Mouse (Mus musculus) hindbrain, embryonic 12.5 days (tissue): ENCODE measurements around the gene Bod1l. TPM values are rescaled to one million over a fixed set of nuclear protein-coding genes. Genes with fewer than 3 reads are reported as not detected.
A peak's percentile ranks its signal among the peaks of the same experiment; 100 is the strongest.

Experiments used
- ATAC-seq: fragments of 200-750 bp; cut with Nextera tagmentation; 2 replicates; pipeline ENCODE4 v1.8.0; 2017; ENCODE audit warnings: moderate TSS enrichment; ENCODE audit not compliant: low FRiP score
- H3K27ac ChIP-seq: fragments of 300-500 bp; sonication (generic); 2 replicates; pipeline ENCODE4 v1.5.1; 2016; ENCODE audit warnings: mild to moderate bottlenecking
- H3K27me3 ChIP-seq: fragments of 300-500 bp; sonication (generic); 2 replicates; pipeline ENCODE4 v1.6.1; 2016; ENCODE audit warnings: mild to moderate bottlenecking
- H3K36me3 ChIP-seq: fragments of 300-500 bp; sonication (generic); 2 replicates; pipeline ENCODE4 v1.6.1; 2016; ENCODE audit warnings: mild to moderate bottlenecking
- H3K4me1 ChIP-seq: fragments of 300-500 bp; sonication (generic); 2 replicates; pipeline ENCODE4 v1.6.1; 2016
- H3K4me2 ChIP-seq: fragments of 300-500 bp; sonication (generic); replicated peaks from 2 replicates; pipeline ENCODE4 v1.6.1; 2016; ENCODE audit warnings: mild to moderate bottlenecking
- H3K4me3 ChIP-seq: fragments of 300-500 bp; sonication (generic); 2 replicates; pipeline ENCODE4 v1.5.1; 2016; ENCODE audit warnings: mild to moderate bottlenecking
- H3K9ac ChIP-seq: fragments of 300-500 bp; sonication (generic); 2 replicates; pipeline ENCODE4 v1.6.1; 2016; ENCODE audit warnings: mild to moderate bottlenecking, moderate library complexity
- H3K9me3 ChIP-seq: fragments of 300-500 bp; sonication (generic); replicated peaks from 2 replicates; pipeline ENCODE4 v1.6.1; 2016; ENCODE audit warnings: mild to moderate bottlenecking
- WGBS: fragments of 180-500 bp; shearing (Covaris S2); methylation state at CpG from one replicate; pipeline ENCODE4 v1.1.7; 2016; 5-methylcytosine and 5-hydroxymethylcytosine counted together
- polyA plus RNA-seq: library from polyadenylated mRNA; unstranded; fragments of >200 nt; fragmentation: Nextera tagmentation; extraction: Ambion mirVana; gene quantifications from 2 replicates; pipeline ENCODE4 v1.2.1, GENCODE M21; 2016

Gene Bod1l
- 29.6 and 31.5 TPM in 2 replicates for polyA plus RNA-seq

GRCm38 (mm10) chr5:41844147-41844529, at the start of gene Bod1l:
Gene Bod1l, minus strand, starts transcription at chr5:41844315.
- Histone ChIP-seq H3K4me2 (peak within 1 kb of the TSS; percentile 85), H3K36me3 (no peaks in the 10 kb centered on the region), H3K4me1 (peaks cover 18% of the 10 kb centered on the region), H3K27me3 (no peaks in the 10 kb centered on the region), H3K9me3 (no peaks in the 10 kb centered on the region), H3K27ac (peak within 1 kb of the TSS; percentile 70), H3K4me3 (peak within 1 kb of the TSS; percentile 98), H3K9ac (peak within 1 kb of the TSS; percentile 95)
- ATAC-seq = peak; percentile 96
- under 1% methylated on average over 38 of the region's 38 CpGs for WGBS

- no peaks in the 10 kb centered on the region for H3K27me3 ChIP-seq
- H3K36me3 ChIP-seq = no peaks in the 10 kb centered on the region
- H3K4me2 ChIP-seq = no peak overlapping the region
- H3K9ac ChIP-seq = no peak overlapping the region
- ATAC-seq = no peak
- H3K4me1 ChIP-seq = no peaks in the 10 kb centered on the region
- no peaks in the 10 kb centered on the region for H3K9me3 ChIP-seq
- WGBS = 82% methylated on average over 6 of the region's 6 CpGs
- H3K4me3 ChIP-seq = no peak overlapping the region
- no peak overlapping the region for H3K27ac ChIP-seq
Observed at GRCm38 (mm10) chr5:41893351-41893750, 49.2 kb upstream of the Bod1l start.

GRCm38 (mm10) chr5:41890871-41891270, 46.8 kb upstream of the Bod1l start:
- WGBS = 64% methylated on average over 5 of the region's 5 CpGs

GRCm38 (mm10) chr5:41889245-41889849, 45.2 kb upstream of the Bod1l start:
- Histone ChIP-seq H3K4me1 (no peaks in the 10 kb centered on the region), H3K9me3 (no peaks in the 10 kb centered on the region), H3K4me3 (no peak overlapping the region), H3K9ac (no peak overlapping the region), H3K4me2 (no peak overlapping the region), H3K36me3 (no peaks in the 10 kb centered on the region), H3K27me3 (no peaks in the 10 kb centered on the region), H3K27ac (no peak overlapping the region)
- ATAC-seq = no peak
- 77% methylated on average over 8 of the region's 8 CpGs for WGBS

More at GRCm38 (mm10) chr5:41890871-41891270, 46.8 kb upstream of the Bod1l start:
- Histone ChIP-seq H3K36me3 (no peaks in the 10 kb centered on the region), H3K27ac (no peak overlapping the region), H3K9me3 (no peaks in the 10 kb centered on the region), H3K27me3 (no peaks in the 10 kb centered on the region), H3K4me2 (no peak overlapping the region), H3K4me1 (no peaks in the 10 kb centered on the region), H3K9ac (no peak overlapping the region), H3K4me3 (no peak overlapping the region)
- ATAC-seq = no peak

- Histone ChIP-seq H3K27me3 (no peaks in the 10 kb centered on the region), H3K27ac (no peak overlapping the region), H3K4me3 (no peak overlapping the region), H3K4me2 (no peak overlapping the region), H3K36me3 (no peaks in the 10 kb centered on the region), H3K9ac (no peak overlapping the region), H3K4me1 (no peaks in the 10 kb centered on the region), H3K9me3 (no peaks in the 10 kb centered on the region)
- ATAC-seq = peak; percentile 65
- 54% methylated on average over 3 of the region's 3 CpGs for WGBS
Observed at GRCm38 (mm10) chr5:41888834-41889233, 44.7 kb upstream of the Bod1l start.

GRCm38 (mm10) chr5:41887738-41888137, 43.6 kb upstream of the Bod1l start:
- no peak for ATAC-seq
- no peak overlapping the region for H3K4me3 ChIP-seq
- 19% methylated on average over 4 of the region's 4 CpGs for WGBS
- no peak overlapping the region for H3K4me2 ChIP-seq
- H3K36me3 ChIP-seq = no peaks in the 10 kb centered on the region
- H3K4me1 ChIP-seq = no peaks in the 10 kb centered on the region
- H3K27ac ChIP-seq = no peak overlapping the region
- no peaks in the 10 kb centered on the region for H3K9me3 ChIP-seq
- H3K9ac ChIP-seq = no peak overlapping the region
- H3K27me3 ChIP-seq = no peaks in the 10 kb centered on the region

GRCm38 (mm10) chr5:41884563-41884962, 40.4 kb upstream of the Bod1l start:
- ATAC-seq = no peak
- 24% methylated on average over 12 of the region's 12 CpGs for WGBS
- no peaks in the 10 kb centered on the region for H3K4me1 ChIP-seq
- no peak overlapping the region for H3K4me3 ChIP-seq
- no peak overlapping the region for H3K27ac ChIP-seq
- H3K4me2 ChIP-seq = no peak overlapping the region
- H3K9ac ChIP-seq = no peak overlapping the region
- H3K36me3 ChIP-seq = no peaks in the 10 kb centered on the region
- H3K9me3 ChIP-seq = no peaks in the 10 kb centered on the region
- no peaks in the 10 kb centered on the region for H3K27me3 ChIP-seq

- H3K4me2 ChIP-seq = no peak overlapping the region
- no peak overlapping the region for H3K9ac ChIP-seq
- 86% methylated on average over 2 of the region's 2 CpGs for WGBS
- ATAC-seq = no peak
- no peak overlapping the region for H3K27ac ChIP-seq
- H3K27me3 ChIP-seq = no peaks in the 10 kb centered on the region
- no peak overlapping the region for H3K4me3 ChIP-seq
- no peaks in the 10 kb centered on the region for H3K4me1 ChIP-seq
- H3K36me3 ChIP-seq = no peaks in the 10 kb centered on the region
- H3K9me3 ChIP-seq = no peaks in the 10 kb centered on the region
Observed at GRCm38 (mm10) chr5:41871164-41871563, 27.0 kb upstream of the Bod1l start.

GRCm38 (mm10) chr5:41855781-41856180, 11.7 kb upstream of the Bod1l start:
- 96% methylated on average over 2 of the region's 2 CpGs for WGBS
- Histone ChIP-seq H3K9ac (no peak overlapping the region), H3K36me3 (no peaks in the 10 kb centered on the region), H3K27me3 (no peaks in the 10 kb centered on the region), H3K4me3 (no peak overlapping the region), H3K27ac (no peak overlapping the region), H3K4me1 (no peaks in the 10 kb centered on the region), H3K4me2 (no peak overlapping the region), H3K9me3 (no peaks in the 10 kb centered on the region)
- ATAC-seq = no peak

- Histone ChIP-seq H3K4me2 (peak overlapping the region; percentile 85), H3K27ac (no peak overlapping the region), H3K4me3 (no peak overlapping the region), H3K9ac (no peak overlapping the region), H3K4me1 (peaks cover 18% of the 10 kb centered on the region), H3K36me3 (no peaks in the 10 kb centered on the region), H3K9me3 (no peaks in the 10 kb centered on the region), H3K27me3 (no peaks in the 10 kb centered on the region)
- ATAC-seq = no peak
- 60% methylated on average over 2 of the region's 2 CpGs for WGBS
Observed at GRCm38 (mm10) chr5:41845558-41845937, 1.4 kb upstream of the Bod1l start.

- ATAC-seq = peak; percentile 49
- Histone ChIP-seq H3K27ac (no peak overlapping the region), H3K9me3 (no peaks in the 10 kb centered on the region), H3K27me3 (no peaks in the 10 kb centered on the region), H3K4me3 (peak overlapping the region; percentile 98; the same call in 1 of the 2 replicates), H3K4me1 (peaks cover 18% of the 10 kb centered on the region), H3K36me3 (no peaks in the 10 kb centered on the region), H3K9ac (no peak overlapping the region), H3K4me2 (peak overlapping the region; percentile 85)
- WGBS = 20% methylated on average over 16 of the region's 16 CpGs
Observed at GRCm38 (mm10) chr5:41844820-41845557, 874 bp upstream of the Bod1l start.

- peaks cover 18% of the 10 kb centered on the region for H3K4me1 ChIP-seq
- peak overlapping the region; percentile 70 for H3K27ac ChIP-seq
- H3K36me3 ChIP-seq = no peaks in the 10 kb centered on the region
- WGBS = 1% methylated on average over 46 of the region's 46 CpGs
- no peaks in the 10 kb centered on the region for H3K27me3 ChIP-seq
- no peak; the same call in 1 of the 2 replicates for ATAC-seq
- H3K9ac ChIP-seq = peak overlapping the region; percentile 95
- peak overlapping the region; percentile 85 for H3K4me2 ChIP-seq
- H3K4me3 ChIP-seq = peak overlapping the region; percentile 98
- H3K9me3 ChIP-seq = no peaks in the 10 kb centered on the region
Observed at GRCm38 (mm10) chr5:41843419-41844146, 532 bp downstream of the Bod1l start.
